Comparison of ENCODE assay signal across 9 mouse cellular contexts in the genomic region with DNA sequence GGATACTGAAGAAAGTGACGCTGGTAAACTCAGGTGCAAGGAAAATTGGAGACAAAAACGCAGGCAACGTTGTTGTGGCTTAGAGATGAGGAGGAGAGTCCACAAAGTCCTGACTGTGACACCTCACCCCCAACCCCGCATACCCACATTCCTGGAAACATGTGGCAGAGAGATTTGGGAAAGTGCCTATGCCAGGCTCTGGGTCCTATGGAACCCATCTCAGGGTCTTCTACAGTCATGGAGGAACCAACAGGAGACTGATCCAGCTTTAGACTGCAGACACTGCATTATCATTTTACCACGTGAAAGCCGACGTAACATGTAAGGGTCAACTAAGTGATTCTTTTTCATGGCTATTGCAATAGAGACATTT. TPM values are rescaled to one million over a fixed set of nuclear protein-coding genes. Genes with fewer than 3 reads are reported as not detected.
DNase-seq lines count a peak whose midpoint lies in the region; ATAC-seq and TF ChIP-seq lines count a peak whose summit lies in the region.
"Had no signal": no experiment of that assay in that cellular context is flagged by ENCODE, and none has a peak within 500 bp of the region (broad histone marks: within the 10 kb centered on the region; RNA-seq: fewer than 3 reads in every experiment).

No protein-coding gene starts in this region.

- H3K9me3 ChIP-seq in heart, embryonic 13.5 days = no peaks in the 10 kb centered on the region
- H3K9me3 ChIP-seq in ES-Bruce4 (replicated peaks; ENCODE audit: control insufficient read depth, insufficient read depth, low read length, poor library complexity, severe bottlenecking) = no peaks in the 10 kb centered on the region
- H3K9me3 ChIP-seq in heart, embryonic 16.5 days (replicated peaks; ENCODE audit: control insufficient read depth, low read length) = peaks cover 2% of the 10 kb centered on the region; the same call in 1 of the 2 replicates
- H3K9me3 ChIP-seq in liver, embryonic 15.5 days (replicated peaks) = no peaks in the 10 kb centered on the region

- H3K36me3 ChIP-seq in heart, embryonic 13.5 days = no peaks in the 10 kb centered on the region
- H3K36me3 ChIP-seq in ES-Bruce4 (ENCODE audit: control insufficient read depth, insufficient read depth, low read length, poor library complexity, severe bottlenecking) = no peaks in the 10 kb centered on the region
- no peaks in the 10 kb centered on the region for H3K36me3 ChIP-seq in heart, embryonic 16.5 days (ENCODE audit: control insufficient read depth, insufficient read depth)
- H3K36me3 ChIP-seq in liver, embryonic 15.5 days (replicated peaks) = no peaks in the 10 kb centered on the region

- TF ChIP-seq EP300 in ES-Bruce4 (IDR thresholded peaks at IDR 0.05; ENCODE audit: insufficient read depth, low read depth, low read length) = no peak

- no peak for TF ChIP-seq CTCF in ES-Bruce4 (IDR thresholded peaks at IDR 0.05; ENCODE audit: low read depth, low read length)

- H3K4me3 ChIP-seq in heart, embryonic 13.5 days = peak overlapping the region; percentile 58
- H3K4me3 ChIP-seq in ES-Bruce4 (ENCODE audit: low read depth, low read length) = no peak overlapping the region
- H3K4me3 ChIP-seq in heart, embryonic 16.5 days (ENCODE audit: low read length) = peak overlapping the region; percentile 56
- H3K4me3 ChIP-seq in liver, embryonic 15.5 days (replicated peaks) = no peak overlapping the region

- DNase-seq in heart, adult 11 months = no peak
- DNase-seq in thymus, postnatal 0 days (ENCODE audit: low spot score) = no peak
- no peak for DNase-seq in adrenal gland, adult 8-10 months

- H3K4me2 ChIP-seq in heart, embryonic 13.5 days = peak overlapping the region; percentile 68
- peak overlapping the region; percentile 70 for H3K4me2 ChIP-seq in heart, embryonic 16.5 days (ENCODE audit: low read depth, low read length)
- H3K4me2 ChIP-seq in liver, embryonic 15.5 days = peak overlapping the region; percentile 61

- no peak overlapping the region; the same call in 1 of the 2 replicates for H3K27ac ChIP-seq in heart, embryonic 13.5 days (replicated peaks)
- H3K27ac ChIP-seq in ES-Bruce4 (ENCODE audit: insufficient read depth, low read length) = no peak overlapping the region
- H3K27ac ChIP-seq in heart, embryonic 16.5 days (ENCODE audit: low read length) = no peak overlapping the region; the same call in 1 of the 2 replicates
- no peak overlapping the region for H3K27ac ChIP-seq in liver, embryonic 15.5 days (replicated peaks)

- TF ChIP-seq POLR2A in ES-Bruce4 (IDR thresholded peaks at IDR 0.05; ENCODE audit: insufficient read depth, low read length) = no peak

- ATAC-seq in heart, embryonic 13.5 days (ENCODE audit: extremely low read depth, insufficient number of reproducible peaks, low FRiP score, low TSS enrichment) = no peak
- ATAC-seq in heart, embryonic 16.5 days (replicated peaks; ENCODE audit: extremely low read depth, insufficient read depth, low FRiP score) = no peak
- no peak for ATAC-seq in liver, embryonic 15.5 days (ENCODE audit: insufficient read depth)
- no peak for ATAC-seq in monocyte, adult 5-6 weeks (replicated peaks; ENCODE audit: insufficient number of reproducible peaks, low FRiP score, low TSS enrichment, poor library complexity, severe bottlenecking)

- H3K27me3 ChIP-seq in heart, embryonic 13.5 days (replicated peaks) = no peaks in the 10 kb centered on the region
- no peaks in the 10 kb centered on the region for H3K27me3 ChIP-seq in ES-Bruce4 (ENCODE audit: control insufficient read depth, insufficient read depth, low read length, poor library complexity, severe bottlenecking)
- H3K27me3 ChIP-seq in heart, embryonic 16.5 days (ENCODE audit: control insufficient read depth, insufficient read depth, low read length) = no peaks in the 10 kb centered on the region
- no peaks in the 10 kb centered on the region for H3K27me3 ChIP-seq in liver, embryonic 15.5 days

- H3K4me1 ChIP-seq in heart, embryonic 13.5 days = no peaks in the 10 kb centered on the region
- H3K4me1 ChIP-seq in ES-Bruce4 (ENCODE audit: control insufficient read depth, insufficient read depth, low read length) = no peaks in the 10 kb centered on the region
- H3K4me1 ChIP-seq in heart, embryonic 16.5 days (ENCODE audit: control insufficient read depth, insufficient read depth, low read length) = no peaks in the 10 kb centered on the region
- no peaks in the 10 kb centered on the region for H3K4me1 ChIP-seq in liver, embryonic 15.5 days (replicated peaks)

- 51% methylated on average over 7 of the region's 7 CpGs for WGBS in heart, embryonic 13.5 days
- WGBS in heart, embryonic 16.5 days = 42% methylated on average over 7 of the region's 7 CpGs
- 49% methylated on average over 7 of the region's 7 CpGs for WGBS in liver, embryonic 15.5 days (ENCODE audit: insufficient replicate concordance)

- peak overlapping the region; percentile 75; the same call in 1 of the 2 replicates for H3K9ac ChIP-seq in heart, embryonic 13.5 days
- 0 out of 2 replicates have a peak overlapping the region, but pooled peaks have one; percentile 52 for H3K9ac ChIP-seq in ES-Bruce4 (ENCODE audit: low read depth, poor library complexity, severe bottlenecking)
- H3K9ac ChIP-seq in heart, embryonic 16.5 days (ENCODE audit: low read length) = no peak overlapping the region; the same call in 1 of the 2 replicates
- no peak overlapping the region for H3K9ac ChIP-seq in liver, embryonic 15.5 days

RNA-seq across cellular contexts. Expression of a gene that starts 0.5 kb away (rescaled TPM):
- 0.60 and 1.2 TPM in 2 replicates for polyA plus RNA-seq in heart, embryonic 13.5 days (2015; fragmentation: Nextera tagmentation; extraction: Ambion mirVana)
- polyA plus RNA-seq in ES-Bruce4 (2011; ENCODE audit: insufficient read depth, insufficient read length, low read depth, missing spikeins) = not detected in 2 replicates
- polyA plus RNA-seq in heart, embryonic 16.5 days (2015; fragmentation: Nextera tagmentation; extraction: Ambion mirVana) = 0.60 and 0.77 TPM in 2 replicates
- 0.06 and 0.14 TPM in 2 replicates for polyA plus RNA-seq in liver, embryonic 15.5 days (2015; fragmentation: Nextera tagmentation; extraction: Ambion mirVana)
- polyA plus RNA-seq in thymus, postnatal 0 days (2015; fragmentation: Nextera tagmentation; extraction: Ambion mirVana) = 0.32 and 0.70 TPM in 2 replicates
- 1 to 10 TPM; 1.7 to 3.4 (median 2.8) TPM for total RNA-seq in adrenal gland, adult 8-10 months (2022)
- 0.21 to 6.3 TPM in 2 of 3 replicates, not detected in the other for total RNA-seq in monocyte, adult 5-6 weeks (2017)

RNA-seq across cellular contexts. Expression of a gene that starts 21.6 kb away (rescaled TPM):
- polyA plus RNA-seq in heart, embryonic 13.5 days (2015; fragmentation: Nextera tagmentation; extraction: Ambion mirVana) = not detected in 2 replicates
- not detected in 2 replicates for polyA plus RNA-seq in ES-Bruce4 (2011; ENCODE audit: insufficient read depth, insufficient read length, low read depth, missing spikeins)
- polyA plus RNA-seq in heart, embryonic 16.5 days (2015; fragmentation: Nextera tagmentation; extraction: Ambion mirVana) = not detected in 2 replicates
- polyA plus RNA-seq in liver, embryonic 15.5 days (2015; fragmentation: Nextera tagmentation; extraction: Ambion mirVana) = not detected in 2 replicates
- polyA plus RNA-seq in thymus, postnatal 0 days (2015; fragmentation: Nextera tagmentation; extraction: Ambion mirVana) = not detected in 2 replicates
- total RNA-seq in adrenal gland, adult 8-10 months (2022) = not detected
- total RNA-seq in monocyte, adult 5-6 weeks (2017) = not detected in 3 replicates
- total RNA-seq: layer of hippocampus, postnatal 25 days had no signal

RNA-seq across cellular contexts. Expression of a gene that starts 25.8 kb away (rescaled TPM):
- not detected in 2 replicates for polyA plus RNA-seq in heart, embryonic 13.5 days (2015; fragmentation: Nextera tagmentation; extraction: Ambion mirVana)
- polyA plus RNA-seq in ES-Bruce4 (2011; ENCODE audit: insufficient read depth, insufficient read length, low read depth, missing spikeins) = not detected in 2 replicates
- polyA plus RNA-seq in heart, embryonic 16.5 days (2015; fragmentation: Nextera tagmentation; extraction: Ambion mirVana) = not detected in 2 replicates
- not detected in 2 replicates for polyA plus RNA-seq in liver, embryonic 15.5 days (2015; fragmentation: Nextera tagmentation; extraction: Ambion mirVana)
- not detected in 2 replicates for polyA plus RNA-seq in thymus, postnatal 0 days (2015; fragmentation: Nextera tagmentation; extraction: Ambion mirVana)
- total RNA-seq in adrenal gland, adult 8-10 months (2022) = not detected
- total RNA-seq in monocyte, adult 5-6 weeks (2017) = not detected in 3 replicates
- total RNA-seq: layer of hippocampus, postnatal 25 days had no signal

RNA-seq across cellular contexts. Expression of a gene that starts 27.7 kb away (rescaled TPM):
- polyA plus RNA-seq in heart, embryonic 13.5 days (2015; fragmentation: Nextera tagmentation; extraction: Ambion mirVana) = 3.3 and 3.5 TPM in 2 replicates
- 13.4 and 13.7 TPM in 2 replicates for polyA plus RNA-seq in ES-Bruce4 (2011; ENCODE audit: insufficient read depth, insufficient read length, low read depth, missing spikeins)
- polyA plus RNA-seq in heart, embryonic 16.5 days (2015; fragmentation: Nextera tagmentation; extraction: Ambion mirVana) = 3.3 and 4.4 TPM in 2 replicates
- polyA plus RNA-seq in liver, embryonic 15.5 days (2015; fragmentation: Nextera tagmentation; extraction: Ambion mirVana) = 1.4 and 1.5 TPM in 2 replicates
- polyA plus RNA-seq in thymus, postnatal 0 days (2015; fragmentation: Nextera tagmentation; extraction: Ambion mirVana) = 6.1 and 7.2 TPM in 2 replicates
- total RNA-seq in adrenal gland, adult 8-10 months (2022) = 10 to 100 TPM in 2 of 4 experiments, 1 to 10 TPM in 2; 6.6 to 16.0 (median 10.8) TPM
- total RNA-seq in monocyte, adult 5-6 weeks (2017) = 22.5 to 40.9 TPM (median 33.2 TPM) in 3 replicates

Comparison
In these comparisons a context has a peak if more than half of its experiments do, and no peak if none do; other contexts are left out.
1. H3K9ac ChIP-seq: peak in heart, embryonic 13.5 days (single experiment) and ES-Bruce4 (single experiment); none in heart, embryonic 16.5 days (single experiment) and liver, embryonic 15.5 days (single experiment).
2. H3K4me3 ChIP-seq: peak in heart, embryonic 13.5 days (single experiment) and heart, embryonic 16.5 days (single experiment); none in ES-Bruce4 (single experiment) and liver, embryonic 15.5 days (single experiment).
3. Peak in every context shown above with its lines, with median percentiles within 50 percentile points of each other: H3K4me2 ChIP-seq.